Mouse (Mus musculus): ENCODE measurements around the gene Ebf4.

The Ebf4 gene

GRCm38 (mm10) chr2:130294936-130295277 is at the start of gene Ebf4:
Gene Ebf4, plus strand, starts transcription at chr2:130295169.
- DNase-seq = no peak

GRCm38 (mm10) chr2:130246912-130247311 is 48.1 kb upstream of the Ebf4 start:
- DNase-seq = no peak

DNA sequence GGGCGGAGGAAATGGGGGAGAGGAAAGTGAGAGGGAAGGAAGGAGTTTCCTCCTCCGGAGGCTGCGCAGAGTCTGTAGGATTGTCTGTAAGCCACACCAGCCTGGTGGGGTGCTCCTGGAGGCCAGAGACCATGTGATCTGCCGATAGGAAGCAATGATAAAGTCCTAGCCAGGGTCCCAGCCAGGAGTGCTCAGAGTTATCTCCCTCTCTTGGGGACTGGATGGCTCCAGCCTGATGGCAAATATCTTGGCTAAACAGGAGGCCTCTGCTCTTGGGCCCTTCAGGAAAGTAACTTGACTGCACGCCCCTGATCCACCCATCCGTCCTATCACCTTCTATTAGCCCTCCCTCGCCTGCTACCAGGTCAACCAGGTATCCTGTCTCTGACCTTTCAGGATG is 46.7 kb upstream of the Ebf4 start:
- DNase-seq = no peak

GRCm38 (mm10) chr2:130256762-130257161 is 38.2 kb upstream of the Ebf4 start:
- no peak for DNase-seq

DNA sequence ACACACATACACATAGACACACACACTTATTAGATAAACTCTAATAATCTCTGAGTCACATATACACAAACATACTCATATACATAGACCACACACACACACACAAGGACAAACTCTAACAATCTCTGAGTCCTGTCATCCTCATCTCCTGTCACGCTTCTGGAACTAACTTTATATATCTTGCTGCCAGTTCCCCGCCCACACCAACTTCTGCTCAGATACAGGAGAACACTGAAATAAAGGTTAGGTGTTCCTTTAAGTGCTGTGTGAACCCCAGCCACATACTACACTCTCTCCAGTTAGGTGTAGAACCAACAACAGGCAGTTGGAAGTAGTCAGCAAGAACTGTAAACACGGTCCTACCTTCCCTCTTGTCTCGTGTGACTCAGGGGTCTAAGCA is 34.1 kb upstream of the Ebf4 start:
- no peak for DNase-seq

DNA sequence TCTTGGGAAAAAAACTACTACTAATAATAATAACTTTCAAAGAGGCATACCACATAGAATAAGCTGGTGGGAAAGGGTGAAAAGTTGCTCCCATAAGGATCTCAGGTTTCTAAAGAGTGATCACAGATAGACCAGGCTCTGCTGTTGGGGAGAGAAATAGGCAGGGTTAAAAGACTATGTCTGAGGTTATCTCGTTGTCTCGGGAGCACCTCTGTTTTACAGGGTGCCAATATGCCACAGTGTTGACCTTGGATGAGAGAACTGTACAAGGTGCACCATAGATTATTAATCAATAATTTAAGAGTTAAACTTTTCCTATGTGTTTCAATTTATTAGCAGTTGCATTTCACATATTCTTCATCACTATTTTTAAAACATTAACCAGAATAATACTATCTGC is 33.1 kb upstream of the Ebf4 start:
- no peak for DNase-seq

GRCm38 (mm10) chr2:130262398-130262797 is 32.6 kb upstream of the Ebf4 start:
- DNase-seq = no peak

DNA sequence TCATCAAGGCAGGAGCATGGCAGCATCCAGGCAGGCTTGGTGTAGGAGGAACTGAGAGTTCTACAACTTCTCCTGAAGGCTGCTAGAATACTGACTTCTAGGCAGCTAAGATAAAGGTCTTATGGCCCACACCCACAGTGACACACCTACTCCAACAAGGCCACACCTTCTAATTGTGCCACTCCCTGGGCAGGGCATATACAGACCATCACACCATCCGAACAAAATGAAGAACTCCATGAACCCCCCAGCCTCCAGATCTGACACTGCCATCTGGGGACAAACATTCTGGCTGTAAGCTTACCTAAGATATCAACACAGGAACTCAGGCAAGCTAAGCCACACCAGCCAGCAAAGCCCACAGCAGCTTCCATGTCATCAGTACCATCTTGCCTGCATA is 29.4 kb upstream of the Ebf4 start:
- no peak for DNase-seq

GRCm38 (mm10) chr2:130268074-130268473 is 26.9 kb upstream of the Ebf4 start:
- no peak for DNase-seq

- no peak for DNase-seq
These were observed 21.2 kb upstream of the Ebf4 start for GRCm38 (mm10) chr2:130273732-130274131.

GRCm38 (mm10) chr2:130274149-130274861 is 20.7 kb upstream of the Ebf4 start, which contains the start of gene Nop56:
Gene Nop56, plus strand, starts transcription at chr2:130274430.
- peak; percentile 98 for DNase-seq

- DNase-seq = no peak
These were observed 20.1 kb upstream of the Ebf4 start for GRCm38 (mm10) chr2:130274862-130275261.

GRCm38 (mm10) chr2:130275649-130276048 is 19.3 kb upstream of the Ebf4 start:
- peak in 1 of 2 experiments; percentile 40 for DNase-seq

- no peak for DNase-seq
These were observed 15.3 kb upstream of the Ebf4 start for GRCm38 (mm10) chr2:130279600-130280091.

- no peak for DNase-seq
These were observed 14.7 kb upstream of the Ebf4 start for GRCm38 (mm10) chr2:130280224-130280623.

DNA sequence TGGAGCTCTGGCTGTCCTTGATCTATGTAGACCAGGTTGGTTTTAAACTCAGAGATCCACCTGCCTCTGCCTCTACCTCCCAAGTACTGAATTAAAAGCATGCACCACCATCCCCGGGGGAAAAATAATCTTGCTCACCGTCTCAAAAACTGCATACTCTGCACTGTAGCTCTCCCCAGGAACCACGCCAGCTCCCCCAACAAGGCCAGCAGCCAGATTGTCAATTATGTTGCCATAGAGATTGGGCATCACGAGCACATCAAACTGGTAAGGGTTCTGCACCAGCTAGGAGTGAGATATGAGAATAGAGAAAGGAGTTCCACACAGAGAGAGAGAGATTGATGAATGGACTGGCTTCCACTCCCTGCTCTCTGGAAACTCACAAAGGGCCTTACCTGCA is 14.2 kb upstream of the Ebf4 start:
- no peak for DNase-seq

DNA sequence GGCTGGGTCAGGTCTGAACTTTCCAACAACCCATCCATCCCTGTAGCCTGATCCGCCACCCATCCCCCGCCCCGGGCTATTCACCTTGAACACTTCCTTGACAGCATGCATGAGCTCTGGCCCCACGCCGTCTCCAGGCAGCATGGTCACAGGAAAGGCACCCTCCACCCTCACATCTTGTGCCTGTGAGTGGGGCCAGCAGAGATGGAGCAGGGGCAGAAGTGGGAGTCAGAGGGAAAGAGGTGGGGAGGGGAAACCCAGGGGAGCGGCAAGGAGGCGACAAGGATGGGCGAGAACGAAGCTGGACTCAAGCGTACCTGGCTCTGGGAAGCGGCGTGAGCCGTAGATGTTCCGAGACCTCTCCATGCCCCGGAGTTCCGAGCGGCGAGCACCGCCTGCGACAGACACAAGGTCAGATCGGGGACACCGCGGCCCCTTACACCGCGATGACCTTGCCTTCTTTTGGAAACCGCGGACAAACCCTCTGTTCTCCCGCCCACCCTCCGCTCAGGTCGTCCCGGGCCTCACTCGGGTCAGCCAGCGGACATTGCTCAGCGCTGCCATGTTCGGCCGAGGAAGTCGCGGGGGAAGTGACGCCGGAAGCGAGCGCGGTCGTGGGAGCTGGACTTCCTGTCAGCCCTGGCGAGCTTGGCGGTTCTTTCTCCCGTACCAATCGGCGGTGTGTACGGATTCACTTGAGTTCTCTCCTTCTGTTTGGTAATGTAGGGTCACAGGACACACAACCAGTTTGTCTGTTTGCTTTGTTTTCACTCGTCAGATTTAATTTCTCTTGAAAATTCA is 10.9 kb upstream of the Ebf4 start, which contains the start of gene Idh3b:
TSS of gene Idh3b (minus strand) at position 694 of the 801 bp plus-strand sequence.
- DNase-seq = peak; percentile 71 to 83

DNA sequence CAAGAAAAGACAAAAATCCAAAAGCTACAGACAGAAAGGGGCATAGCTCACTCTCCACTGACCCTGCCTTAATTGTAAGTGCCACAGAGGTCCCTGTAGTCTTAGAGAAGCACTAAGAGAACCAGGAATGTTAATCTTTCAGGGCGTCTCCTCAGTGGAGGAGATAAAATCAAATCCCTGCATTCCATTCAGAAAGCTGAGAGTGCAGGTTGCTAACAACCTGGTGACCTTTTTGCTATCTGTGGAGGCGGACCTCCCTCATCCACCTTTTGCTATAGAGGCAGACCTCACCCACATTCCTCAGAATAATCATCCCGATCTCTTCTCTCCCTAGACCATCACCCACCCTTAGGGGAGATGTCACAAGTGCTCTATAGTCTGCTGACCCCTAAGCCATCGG is 5.9 kb upstream of the Ebf4 start:
- DNase-seq = no peak

- peak in 1 of 2 experiments; percentile 53 for DNase-seq
These were observed 3.5 kb upstream of the Ebf4 start for GRCm38 (mm10) chr2:130291434-130291833.

GRCm38 (mm10) chr2:130293009-130293408 is 2.0 kb upstream of the Ebf4 start:
- no peak for DNase-seq

- no peak for DNase-seq
These were observed 1.5 kb upstream of the Ebf4 start for GRCm38 (mm10) chr2:130293486-130293885.

GRCm38 (mm10) chr2:130294218-130294935 is 592 bp upstream of the Ebf4 start:
- no peak for DNase-seq
